Mouse (Mus musculus): Measurements from ENCODE around the gene Rgs19. TPM values are rescaled to one million over a fixed set of nuclear protein-coding genes. Genes with fewer than 3 reads are reported as not detected.

Rgs19 gene
- polyA plus RNA-seq, 1 experiment from 2014 or later, result 38.9 TPM

DNA sequence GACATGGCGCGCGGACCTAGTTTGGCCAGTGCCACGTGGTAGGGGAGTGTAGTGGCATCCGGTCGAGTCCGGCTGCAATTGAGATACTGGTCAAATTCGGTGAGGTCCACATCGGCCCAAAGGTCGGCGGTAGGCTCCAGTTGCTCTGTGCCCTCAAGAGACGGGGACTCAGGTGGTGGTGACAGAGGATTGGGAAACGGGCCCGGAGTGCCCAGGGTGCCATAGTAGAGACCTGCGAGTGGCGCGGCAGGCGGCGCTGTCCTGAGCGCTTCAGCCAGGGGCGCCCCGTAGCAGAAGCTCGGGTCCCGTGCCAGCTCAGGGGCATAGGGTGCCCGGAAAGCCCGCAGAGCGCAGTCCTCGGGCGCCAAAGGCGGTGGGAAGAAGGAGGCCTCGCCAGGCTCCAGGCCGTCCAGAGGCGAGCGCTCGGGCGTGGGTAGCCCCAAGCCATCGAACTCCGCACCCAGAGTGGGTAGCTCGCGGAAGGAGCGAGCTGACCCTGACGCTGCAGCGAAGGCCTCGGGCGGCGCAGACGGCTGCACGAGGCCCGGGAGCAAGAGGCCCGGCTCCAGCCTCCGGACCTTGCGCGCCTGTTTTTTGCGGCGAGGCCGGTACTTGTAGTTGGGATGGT lies 23.4 kb downstream of the Rgs19 start:
- peak overlapping the region; percentile 53 for H3K4me2 ChIP-seq (replicated peaks)
- peak overlapping the region; percentile 39; the same call in 1 of the 2 replicates for H3K9ac ChIP-seq (replicated peaks)
- H3K27me3 ChIP-seq, result peaks cover 74% of the 10 kb centered on the region
- peaks cover 27% of the 10 kb centered on the region for H3K4me1 ChIP-seq (replicated peaks)
- 5% methylated on average over 56 of the region's 56 CpGs for WGBS
- H3K9me3 ChIP-seq, result no peaks in the 10 kb centered on the region
- H3K4me3 ChIP-seq (replicated peaks), result peak overlapping the region; percentile 39
- H3K36me3 ChIP-seq, result no peaks in the 10 kb centered on the region
- no peak for ATAC-seq
- no peak overlapping the region for H3K27ac ChIP-seq

GRCm38 (mm10) chr2:181663298-181663630 lies 30.5 kb downstream of the Rgs19 start:
- Histone ChIP-seq H3K27me3 (peaks cover 8% of the 10 kb centered on the region; the same call in 1 of the 2 replicates), H3K9ac (replicated peaks) (no peak overlapping the region), H3K9me3 (no peaks in the 10 kb centered on the region), H3K27ac (no peak overlapping the region), H3K4me2 (replicated peaks) (no peak overlapping the region), H3K36me3 (no peaks in the 10 kb centered on the region), H3K4me3 (replicated peaks) (no peak overlapping the region), H3K4me1 (replicated peaks) (peaks cover 10% of the 10 kb centered on the region; the same call in 1 of the 2 replicates)
- 27% methylated on average over 4 of the region's 4 CpGs for WGBS
- no peak for ATAC-seq

DNA sequence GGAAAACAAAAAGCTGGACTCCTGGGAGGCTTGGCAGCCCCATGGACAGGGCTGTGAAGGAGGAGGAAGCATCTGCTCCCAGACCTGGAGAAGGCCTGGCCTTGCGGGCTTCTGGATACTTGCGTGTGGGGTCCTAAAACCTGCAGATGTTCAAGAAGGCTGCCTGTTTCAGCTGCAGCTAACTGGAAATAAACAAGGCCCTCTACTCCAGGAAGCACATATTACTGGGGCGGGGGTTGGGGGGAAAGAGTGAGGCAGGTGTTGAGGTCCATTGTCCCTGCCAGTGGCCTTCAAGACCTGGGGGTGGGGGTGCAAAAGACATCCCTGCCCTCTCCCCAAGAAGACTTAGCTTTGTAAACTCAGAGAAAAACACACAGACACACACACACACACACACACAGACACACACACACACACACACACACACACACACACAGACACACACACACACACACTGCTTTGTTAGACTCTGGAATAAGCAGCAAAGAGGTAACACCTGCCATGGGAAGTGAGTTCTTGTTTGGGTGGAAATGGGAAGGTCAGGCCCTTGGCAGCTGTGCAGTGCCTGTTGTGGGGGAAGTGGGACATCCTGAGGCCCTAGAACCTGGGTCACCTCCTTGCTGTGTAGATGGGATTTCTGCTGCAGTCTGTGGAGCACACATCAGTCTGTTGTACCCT lies 31.0 kb downstream of the Rgs19 start:
- Histone ChIP-seq H3K9me3 (no peaks in the 10 kb centered on the region), H3K4me1 (replicated peaks) (peaks cover 10% of the 10 kb centered on the region; the same call in 1 of the 2 replicates), H3K36me3 (no peaks in the 10 kb centered on the region), H3K27ac (peak overlapping the region; percentile 39; the same call in 1 of the 2 replicates), H3K4me3 (replicated peaks) (no peak overlapping the region), H3K4me2 (replicated peaks) (no peak overlapping the region), H3K27me3 (peaks cover 3% of the 10 kb centered on the region; the same call in 1 of the 2 replicates), H3K9ac (replicated peaks) (no peak overlapping the region)
- 82% methylated on average over 3 of the region's 3 CpGs for WGBS
- no peak for ATAC-seq

GRCm38 (mm10) chr2:181659609-181660055 lies 34.1 kb downstream of the Rgs19 start:
- Histone ChIP-seq H3K36me3 (peaks cover 31% of the 10 kb centered on the region), H3K4me3 (replicated peaks) (no peak overlapping the region), H3K27ac (no peak overlapping the region), H3K9ac (replicated peaks) (no peak overlapping the region), H3K4me2 (replicated peaks) (no peak overlapping the region), H3K4me1 (replicated peaks) (peaks cover 10% of the 10 kb centered on the region; the same call in 1 of the 2 replicates), H3K9me3 (no peaks in the 10 kb centered on the region), H3K27me3 (no peaks in the 10 kb centered on the region)
- peak; percentile 75 for ATAC-seq
- 8% methylated on average over 9 of the region's 9 CpGs for WGBS

GRCm38 (mm10) chr2:181658930-181659555 lies 34.7 kb downstream of the Rgs19 start:
- no peak overlapping the region for H3K4me2 ChIP-seq (replicated peaks)
- no peak overlapping the region for H3K27ac ChIP-seq
- H3K36me3 ChIP-seq, result peaks cover 35% of the 10 kb centered on the region
- ATAC-seq, result peak; percentile 61
- H3K9me3 ChIP-seq, result no peaks in the 10 kb centered on the region
- no peaks in the 10 kb centered on the region for H3K27me3 ChIP-seq
- peaks cover 10% of the 10 kb centered on the region; the same call in 1 of the 2 replicates for H3K4me1 ChIP-seq (replicated peaks)
- no peak overlapping the region for H3K4me3 ChIP-seq (replicated peaks)
- WGBS, result 36% methylated on average over 17 of the region's 17 CpGs
- H3K9ac ChIP-seq (replicated peaks), result no peak overlapping the region

- Histone ChIP-seq H3K4me1 (replicated peaks) (peaks cover 10% of the 10 kb centered on the region; the same call in 1 of the 2 replicates), H3K4me2 (replicated peaks) (no peak overlapping the region), H3K9me3 (no peaks in the 10 kb centered on the region), H3K27me3 (no peaks in the 10 kb centered on the region), H3K4me3 (replicated peaks) (no peak overlapping the region), H3K36me3 (peaks cover 40% of the 10 kb centered on the region), H3K27ac (no peak overlapping the region), H3K9ac (replicated peaks) (no peak overlapping the region)
- WGBS, result 89% methylated on average over 7 of the region's 7 CpGs
- ATAC-seq, result no peak
Observed at GRCm38 (mm10) chr2:181658528-181658927, 35.2 kb downstream of the Rgs19 start.

DNA sequence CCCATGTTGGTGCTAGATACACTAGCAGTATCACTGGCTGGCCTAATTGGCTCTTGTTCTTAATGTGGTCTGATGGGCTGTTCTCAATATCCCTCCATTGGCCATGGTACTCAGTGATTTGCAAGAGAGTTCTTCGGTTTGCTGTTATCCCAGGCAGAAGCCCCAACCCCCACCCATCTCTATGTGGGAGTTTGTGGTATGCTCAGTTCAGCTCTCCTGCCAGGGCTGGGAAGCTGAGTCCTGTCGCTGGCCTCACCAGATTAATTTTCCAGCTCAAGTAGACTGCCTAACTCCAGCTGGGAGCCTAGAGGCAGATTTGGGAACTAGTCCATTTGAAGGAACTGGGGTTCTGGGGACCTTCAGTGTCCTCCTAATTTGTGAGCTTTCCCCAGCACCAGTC lies 36.3 kb downstream of the Rgs19 start:
- WGBS, result 79% methylated on average over 2 of the region's 2 CpGs
- no peak for ATAC-seq
- H3K4me2 ChIP-seq (replicated peaks), result no peak overlapping the region
- H3K4me1 ChIP-seq (replicated peaks), result peaks cover 10% of the 10 kb centered on the region; the same call in 1 of the 2 replicates
- no peak overlapping the region for H3K27ac ChIP-seq
- H3K4me3 ChIP-seq (replicated peaks), result no peak overlapping the region
- H3K9ac ChIP-seq (replicated peaks), result no peak overlapping the region
- H3K27me3 ChIP-seq, result no peaks in the 10 kb centered on the region
- no peaks in the 10 kb centered on the region for H3K9me3 ChIP-seq
- peaks cover 51% of the 10 kb centered on the region for H3K36me3 ChIP-seq

DNA sequence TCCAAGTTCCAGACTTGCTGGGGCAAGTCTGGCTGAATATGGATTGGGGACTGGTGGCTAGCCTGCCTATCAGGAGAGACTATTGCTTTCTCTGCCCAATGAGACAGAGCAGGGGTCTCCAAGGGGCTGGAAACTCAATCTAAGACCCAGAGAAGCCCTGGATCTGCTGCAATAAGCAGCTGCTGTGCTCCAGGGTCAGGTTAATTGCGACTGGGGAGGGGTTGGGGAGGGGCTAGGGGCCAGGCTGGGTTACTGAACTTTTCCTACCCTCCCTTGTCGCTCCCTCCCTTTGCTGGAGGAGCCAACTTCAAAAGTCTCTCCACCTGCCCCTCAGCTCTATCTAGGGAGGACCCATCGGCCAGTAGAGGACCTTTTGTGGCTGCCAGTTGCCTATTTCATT lies 37.0 kb downstream of the Rgs19 start, which contains the start of gene Gm29797:
Gene Gm29797, plus strand, starts transcription at position 301 of the 400 bp plus-strand sequence.
- no peak within 1 kb of the TSS for H3K4me3 ChIP-seq (replicated peaks)
- H3K27ac ChIP-seq, result no peak within 1 kb of the TSS
- WGBS, result 80% methylated on average over 3 of the region's 3 CpGs
- H3K4me2 ChIP-seq (replicated peaks), result no peak within 1 kb of the TSS
- no peaks in the 10 kb centered on the region for H3K27me3 ChIP-seq
- H3K36me3 ChIP-seq, result peaks cover 58% of the 10 kb centered on the region
- H3K9ac ChIP-seq (replicated peaks), result no peak within 1 kb of the TSS
- H3K9me3 ChIP-seq, result no peaks in the 10 kb centered on the region
- H3K4me1 ChIP-seq (replicated peaks), result peaks cover 10% of the 10 kb centered on the region; the same call in 1 of the 2 replicates
- no peak for ATAC-seq

DNA sequence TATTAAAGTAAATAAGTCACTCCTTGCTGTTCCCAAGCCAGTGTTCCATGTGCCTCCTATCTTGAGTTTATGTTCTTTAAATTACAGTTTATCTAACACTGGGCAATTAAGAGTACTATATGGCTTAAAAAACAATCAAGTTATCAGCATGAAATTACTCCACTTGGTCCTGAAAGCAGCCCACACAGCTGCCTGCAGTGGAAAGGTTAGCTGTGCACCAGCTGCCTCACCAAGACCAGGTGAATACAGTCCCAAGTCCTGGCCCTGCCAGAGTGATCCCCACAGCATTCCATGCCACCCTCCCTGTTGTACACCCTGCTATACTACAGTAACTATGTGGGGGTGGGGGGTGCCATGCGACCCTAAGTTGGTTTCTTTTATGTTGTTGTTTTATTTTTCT lies 40.3 kb downstream of the Rgs19 start:
- H3K27me3 ChIP-seq, result no peaks in the 10 kb centered on the region
- no peak overlapping the region for H3K4me2 ChIP-seq (replicated peaks)
- no peaks in the 10 kb centered on the region for H3K4me1 ChIP-seq (replicated peaks)
- H3K36me3 ChIP-seq, result peaks cover 86% of the 10 kb centered on the region
- no peak overlapping the region for H3K4me3 ChIP-seq (replicated peaks)
- WGBS, result 94% methylated on average over 1 of the region's 1 CpGs
- no peaks in the 10 kb centered on the region for H3K9me3 ChIP-seq
- no peak for ATAC-seq
- H3K27ac ChIP-seq, result no peak overlapping the region
- no peak overlapping the region for H3K9ac ChIP-seq (replicated peaks)

DNA sequence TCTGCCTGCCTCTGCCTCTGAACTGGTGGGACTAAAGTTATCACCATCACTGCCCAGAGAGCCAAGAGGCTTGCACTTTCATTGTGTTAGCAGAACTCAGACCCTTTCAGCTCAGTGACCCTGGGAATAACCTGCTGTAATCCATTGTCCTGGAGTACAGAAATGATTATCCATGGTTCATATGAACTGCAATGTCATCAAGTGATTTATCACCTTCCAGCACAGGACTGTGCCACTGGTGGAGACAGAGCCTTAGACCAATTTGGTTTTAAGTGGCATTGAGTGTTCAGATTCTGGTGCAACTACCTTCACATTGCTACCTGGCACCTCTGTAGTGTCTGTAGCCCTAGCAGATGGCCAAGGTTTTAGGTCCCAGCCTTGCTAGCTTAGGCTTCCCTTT lies 40.7 kb downstream of the Rgs19 start:
- Histone ChIP-seq H3K9me3 (no peaks in the 10 kb centered on the region), H3K4me2 (replicated peaks) (no peak overlapping the region), H3K27me3 (no peaks in the 10 kb centered on the region), H3K9ac (replicated peaks) (no peak overlapping the region), H3K4me3 (replicated peaks) (no peak overlapping the region), H3K36me3 (peaks cover 91% of the 10 kb centered on the region), H3K4me1 (replicated peaks) (no peaks in the 10 kb centered on the region), H3K27ac (no peak overlapping the region)
- ATAC-seq, result no peak

- no peaks in the 10 kb centered on the region for H3K4me1 ChIP-seq (replicated peaks)
- no peaks in the 10 kb centered on the region for H3K27me3 ChIP-seq
- no peak overlapping the region for H3K4me2 ChIP-seq (replicated peaks)
- H3K4me3 ChIP-seq (replicated peaks), result no peak overlapping the region
- no peaks in the 10 kb centered on the region for H3K9me3 ChIP-seq
- no peak for ATAC-seq
- H3K9ac ChIP-seq (replicated peaks), result no peak overlapping the region
- WGBS, result 93% methylated on average over 10 of the region's 10 CpGs
- H3K27ac ChIP-seq, result no peak overlapping the region
- peaks cover 92% of the 10 kb centered on the region for H3K36me3 ChIP-seq
Observed at GRCm38 (mm10) chr2:181648926-181649325, 44.9 kb downstream of the Rgs19 start.

All from midbrain, embryonic 13.5 days (tissue).